Mouse (Mus musculus) G1E (cell line): ENCODE measurements around the gene Cyb561d1.

Source experiments
- CTCF ChIP-seq: IDR thresholded peaks from 2 replicates; pipeline ENCODE4 v1.5.1; 2012; ENCODE audit warnings: low read depth, low read length, inconsistent platforms, mixed read lengths
- GATA2 ChIP-seq: IDR thresholded peaks from 2 replicates; pipeline ENCODE4 v1.6.1; 2012; ENCODE audit warnings: low read depth, low read length, inconsistent platforms, borderline replicate concordance

DNA sequence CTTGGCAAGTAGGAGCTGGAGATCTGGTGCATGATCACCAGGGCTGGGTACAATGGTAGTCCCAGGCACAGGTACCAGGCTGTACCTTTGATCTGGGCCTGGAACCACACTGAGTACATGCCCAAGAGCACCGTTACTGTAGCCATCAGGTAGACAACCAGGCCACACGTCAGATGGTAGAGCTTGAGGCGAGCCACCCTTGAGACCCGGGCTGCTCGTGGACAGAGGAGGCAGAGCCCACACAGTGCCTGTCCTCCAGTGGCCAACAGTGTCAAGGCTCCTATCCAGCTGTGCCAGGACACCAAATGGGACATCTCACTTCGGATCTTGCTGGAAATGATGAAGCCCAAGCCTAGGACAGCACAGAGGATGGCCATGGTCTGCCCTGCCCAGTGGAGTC lies 1.8 kb downstream of the Cyb561d1 start:
- TF ChIP-seq CTCF = no peak
- no peak for TF ChIP-seq GATA2
